Mouse (Mus musculus) skeletal muscle tissue, adult 2 months (tissue): ENCODE data around the gene Fem1b.

Source experiments
- DNase-seq: peaks from one replicate; pipeline ENCODE4 v3.0.0-alpha.2; 2012; ENCODE audit warnings: low read depth, low spot score

Fem1b gene

GRCm38 (mm10) chr9:62781965-62782364, 29.8 kb downstream of the Fem1b start:
- peak; percentile 23 for DNase-seq

- no peak for DNase-seq
Measured at GRCm38 (mm10) chr9:62778721-62779120, 33.0 kb downstream of the Fem1b start.

- DNase-seq = peak; percentile 44
Measured at GRCm38 (mm10) chr9:62777461-62777860, 34.3 kb downstream of the Fem1b start.

- DNase-seq = no peak
Measured at GRCm38 (mm10) chr9:62775464-62775863, 36.3 kb downstream of the Fem1b start.

- DNase-seq = no peak
Measured at GRCm38 (mm10) chr9:62772746-62773145, 39.0 kb downstream of the Fem1b start.

- no peak for DNase-seq
Measured at GRCm38 (mm10) chr9:62768361-62768760, 43.4 kb downstream of the Fem1b start.

GRCm38 (mm10) chr9:62767464-62767863, 44.3 kb downstream of the Fem1b start:
- no peak for DNase-seq

GRCm38 (mm10) chr9:62765346-62765745, 46.4 kb downstream of the Fem1b start:
- DNase-seq = no peak

GRCm38 (mm10) chr9:62763478-62763877, 48.3 kb downstream of the Fem1b start:
- DNase-seq = no peak

GRCm38 (mm10) chr9:62759601-62760000, 52.1 kb downstream of the Fem1b start:
- DNase-seq = no peak

- no peak for DNase-seq
Measured at GRCm38 (mm10) chr9:62758288-62758687, 53.4 kb downstream of the Fem1b start.

- no peak for DNase-seq
Measured at GRCm38 (mm10) chr9:62750381-62750780, 61.4 kb downstream of the Fem1b start.

- peak; percentile 50 for DNase-seq
Measured at GRCm38 (mm10) chr9:62749666-62750065, 62.1 kb downstream of the Fem1b start.

GRCm38 (mm10) chr9:62746646-62747045, 65.1 kb downstream of the Fem1b start:
- DNase-seq = no peak

- DNase-seq = no peak
Measured at GRCm38 (mm10) chr9:62744558-62745275, 67.0 kb downstream of the Fem1b start.
